Mouse (Mus musculus) liver (tissue): Measurements from ENCODE around the gene Psma6.
"Not testable (repeated sequence)": the region's sequence is repeated elsewhere in the genome, so short reads cannot be mapped to it uniquely, and the experiment has no call there.

Experiments
- DNase-seq: peaks from one replicate; pipeline ENCODE4 v3.0.0-alpha.2; 2020; ENCODE audit warnings: mixed read lengths

The Psma6 gene

GRCm38 (mm10) chr12:55392733-55393577 is 8.9 kb downstream of the Psma6 start:
- DNase-seq: no peak

GRCm38 (mm10) chr12:55395601-55396000 is 11.6 kb downstream of the Psma6 start:
- not testable (repeated sequence) for DNase-seq

- DNase-seq: no peak
Observed at GRCm38 (mm10) chr12:55396536-55396935, 12.5 kb downstream of the Psma6 start.

GRCm38 (mm10) chr12:55397544-55398239 is 13.7 kb downstream of the Psma6 start:
- no peak for DNase-seq

- peak; percentile 95 for DNase-seq
Observed at GRCm38 (mm10) chr12:55398240-55399127, 14.5 kb downstream of the Psma6 start.

GRCm38 (mm10) chr12:55399128-55399677 is 15.2 kb downstream of the Psma6 start:
- no peak for DNase-seq

- no peak for DNase-seq
Observed at GRCm38 (mm10) chr12:55407888-55408287, 23.9 kb downstream of the Psma6 start.

- DNase-seq: no peak
Observed at GRCm38 (mm10) chr12:55415255-55415654, 31.2 kb downstream of the Psma6 start.

- DNase-seq: no peak
Observed at GRCm38 (mm10) chr12:55415762-55416161, 31.7 kb downstream of the Psma6 start.

GRCm38 (mm10) chr12:55420220-55420619 is 36.2 kb downstream of the Psma6 start:
- no peak for DNase-seq

GRCm38 (mm10) chr12:55422057-55422456 is 38.0 kb downstream of the Psma6 start:
- no peak for DNase-seq

- DNase-seq: no peak
Observed at GRCm38 (mm10) chr12:55426300-55426699, 42.3 kb downstream of the Psma6 start.

- DNase-seq: no peak
Observed at GRCm38 (mm10) chr12:55429201-55429600, 45.2 kb downstream of the Psma6 start.

GRCm38 (mm10) chr12:55429956-55430355 is 45.9 kb downstream of the Psma6 start:
- DNase-seq: no peak

GRCm38 (mm10) chr12:55432284-55432919 is 48.4 kb downstream of the Psma6 start:
- no peak for DNase-seq

GRCm38 (mm10) chr12:55432920-55433284 is 48.9 kb downstream of the Psma6 start:
- no peak for DNase-seq

- no peak for DNase-seq
Observed at GRCm38 (mm10) chr12:55433802-55434435, 49.9 kb downstream of the Psma6 start.

GRCm38 (mm10) chr12:55435080-55435479 is 51.1 kb downstream of the Psma6 start:
- DNase-seq: no peak

- peak; percentile 44 for DNase-seq
Observed at GRCm38 (mm10) chr12:55437122-55437826, 53.3 kb downstream of the Psma6 start.

- no peak for DNase-seq
Observed at GRCm38 (mm10) chr12:55438058-55438457, 54.0 kb downstream of the Psma6 start.

GRCm38 (mm10) chr12:55438611-55439137 is 54.7 kb downstream of the Psma6 start:
- DNase-seq: no peak
